Mouse (Mus musculus) thymus, adult 2 months (tissue): ENCODE data around the gene Col11a2.

ENCODE experiments used
- CTCF ChIP-seq: fragments of 200-500 bp; IDR thresholded peaks from 2 replicates; pipeline ENCODE4 v1.5.1; 2012; ENCODE audit warnings: mild to moderate bottlenecking, control low read depth, low read length, moderate library complexity, borderline replicate concordance; ENCODE audit not compliant: control insufficient read depth, poor library complexity, insufficient read depth; ENCODE audit errors: extremely low read depth
- POLR2A ChIP-seq: fragments of 200-500 bp; IDR thresholded peaks from 2 replicates; pipeline ENCODE4 v1.6.1; 2012; ENCODE audit warnings: mild to moderate bottlenecking, low read length, control low read depth, moderate library complexity; ENCODE audit not compliant: control insufficient read depth, poor library complexity, insufficient read depth; ENCODE audit errors: extremely low read depth

- TF ChIP-seq CTCF (no peak), POLR2A (no peak)
Observed at GRCm38 (mm10) chr17:34026917-34027655, 12.2 kb upstream of the Col11a2 start.
